Comparison of ENCODE assay signal across 15 mouse cellular contexts in the genomic region with DNA sequence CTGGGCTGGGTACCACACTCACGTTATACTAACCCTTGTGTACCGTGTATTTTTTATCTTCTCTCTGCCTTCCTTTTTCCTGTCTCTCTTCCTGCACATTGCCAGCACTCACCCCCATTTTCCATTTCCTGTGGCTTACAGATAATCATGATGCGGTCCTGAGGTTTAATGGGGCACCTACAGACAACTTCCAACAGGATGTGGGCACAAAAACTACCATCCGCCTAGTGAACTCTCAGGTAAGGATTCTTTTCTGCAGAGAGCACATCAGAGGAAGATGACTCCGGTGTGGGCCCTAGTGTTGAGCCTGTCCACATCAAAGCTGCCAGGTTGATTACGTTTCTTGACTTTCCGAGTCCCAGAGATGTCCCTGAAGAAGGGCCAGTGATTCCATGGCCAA.
"Had no signal": no experiment of that assay in that cellular context is flagged by ENCODE, and none has a peak within 500 bp of the region (broad histone marks: within the 10 kb centered on the region; RNA-seq: fewer than 3 reads in every experiment).

No protein-coding gene starts in this region.

- ATAC-seq: liver, postnatal 0 days; midbrain, embryonic 15.5 days had no signal

- H3K27ac ChIP-seq: kidney, postnatal 0 days; layer of hippocampus, adult 2 months; limb, embryonic 12.5 days; liver, embryonic 13.5 days; macrophage; midbrain, embryonic 15.5 days; neural tube, embryonic 13.5 days; stomach, embryonic 15.5 days had no signal

- H3K4me3 ChIP-seq: layer of hippocampus, adult 2 months; limb, embryonic 12.5 days; liver, embryonic 13.5 days; lung, embryonic 15.5 days; megakaryocyte, embryonic 14.5 days; midbrain, embryonic 15.5 days; neural tube, embryonic 13.5 days; stomach, embryonic 15.5 days had no signal

- DNase-seq: kidney, postnatal 36 days; liver; liver, embryonic 13.5 days; liver, postnatal 0 days; lung, postnatal 14 days; retina, postnatal 1 day had no signal
